Mouse (Mus musculus) cortical plate, adult 2 months (tissue): ENCODE data around the gene Ccl26. TPM values are rescaled to one million over a fixed set of nuclear protein-coding genes. Genes with fewer than 3 reads are reported as not detected.
"Not testable (repeated sequence)": the region's sequence is repeated elsewhere in the genome, so short reads cannot be mapped to it uniquely, and the experiment has no call there.

Source experiments
- H3K27ac ChIP-seq: fragments of 200-500 bp; 2 replicates; pipeline ENCODE4 v1.5.1; 2012; ENCODE audit warnings: low read length, control low read depth, inconsistent platforms; ENCODE audit not compliant: insufficient read depth
- H3K4me1 ChIP-seq: fragments of 200-500 bp; 2 replicates; pipeline ENCODE4 v1.6.1; 2011; ENCODE audit warnings: low read length; ENCODE audit not compliant: control insufficient read depth, insufficient read depth
- H3K4me3 ChIP-seq: fragments of 200-500 bp; 2 replicates; pipeline ENCODE4 v1.5.1; 2011; ENCODE audit warnings: mild to moderate bottlenecking, low read length, control low read depth; ENCODE audit not compliant: insufficient read depth
- CTCF ChIP-seq: fragments of 200-500 bp; IDR thresholded peaks from 2 replicates; pipeline ENCODE4 v1.5.1; 2011; ENCODE audit warnings: mild to moderate bottlenecking, control low read depth, low read length; ENCODE audit not compliant: insufficient read depth; ENCODE audit errors: extremely low read depth
- POLR2A ChIP-seq: fragments of 200-500 bp; IDR thresholded peaks from 2 replicates; pipeline ENCODE4 v1.6.1; 2011; ENCODE audit warnings: mild to moderate bottlenecking, low read length, control low read depth; ENCODE audit not compliant: insufficient read depth; ENCODE audit errors: extremely low read depth
- polyA plus RNA-seq: library from polyadenylated mRNA; depleted of rRNA; stranded (reverse); fragments of >200 nt; gene quantifications from 2 replicates; pipeline ENCODE4 v1.2.3, GENCODE M21; 2012; rRNA removed

Ccl26 gene
- not detected in 2 replicates for polyA plus RNA-seq

GRCm38 (mm10) chr5:135563469-135563868 is at the start of gene Ccl26:
Gene Ccl26, minus strand, starts transcription at chr5:135563569.
- Histone ChIP-seq H3K27ac (no peak within 1 kb of the TSS), H3K4me1 (no peaks in the 10 kb centered on the region), H3K4me3 (no peak within 1 kb of the TSS)
- TF ChIP-seq CTCF (no peak), POLR2A (no peak)

- Histone ChIP-seq H3K4me3 (no peak overlapping the region), H3K4me1 (no peaks in the 10 kb centered on the region), H3K27ac (no peak overlapping the region)
- TF ChIP-seq POLR2A: no peak
- TF ChIP-seq CTCF: no peak
These were observed 46.4 kb upstream of the Ccl26 start for GRCm38 (mm10) chr5:135609794-135610193.

- H3K4me3 ChIP-seq: no peak overlapping the region
- H3K4me1 ChIP-seq: no peaks in the 10 kb centered on the region
- no peak overlapping the region for H3K27ac ChIP-seq
- TF ChIP-seq POLR2A (no peak), CTCF (no peak)
These were observed 44.2 kb upstream of the Ccl26 start for GRCm38 (mm10) chr5:135607581-135607980.

- H3K27ac ChIP-seq, H3K4me1 ChIP-seq, H3K4me3 ChIP-seq: not testable (repeated sequence)
These were observed 43.3 kb upstream of the Ccl26 start for GRCm38 (mm10) chr5:135606717-135607116.

GRCm38 (mm10) chr5:135604643-135605042 is 41.3 kb upstream of the Ccl26 start:
- not testable (repeated sequence) for H3K4me3 ChIP-seq, H3K4me1 ChIP-seq, H3K27ac ChIP-seq

GRCm38 (mm10) chr5:135589996-135590784 is 26.8 kb upstream of the Ccl26 start:
- H3K4me3 ChIP-seq: no peak overlapping the region
- H3K27ac ChIP-seq: no peak overlapping the region
- TF ChIP-seq POLR2A: no peak
- no peak for TF ChIP-seq CTCF
- H3K4me1 ChIP-seq: no peaks in the 10 kb centered on the region

GRCm38 (mm10) chr5:135587764-135588163 is 24.4 kb upstream of the Ccl26 start:
- Histone ChIP-seq H3K4me1 (no peaks in the 10 kb centered on the region), H3K4me3 (no peak overlapping the region), H3K27ac (no peak overlapping the region)
- TF ChIP-seq CTCF (no peak), POLR2A (no peak)

- Histone ChIP-seq H3K4me1 (no peaks in the 10 kb centered on the region), H3K27ac (no peak overlapping the region), H3K4me3 (no peak overlapping the region)
- TF ChIP-seq POLR2A (no peak), CTCF (no peak)
These were observed 22.3 kb upstream of the Ccl26 start for GRCm38 (mm10) chr5:135585691-135586090.

GRCm38 (mm10) chr5:135582330-135582729 is 19.0 kb upstream of the Ccl26 start:
- Histone ChIP-seq H3K27ac (no peak overlapping the region), H3K4me3 (no peak overlapping the region), H3K4me1 (no peaks in the 10 kb centered on the region)
- TF ChIP-seq POLR2A (no peak), CTCF (no peak)

- Histone ChIP-seq H3K27ac (no peak overlapping the region), H3K4me1 (no peaks in the 10 kb centered on the region), H3K4me3 (no peak overlapping the region)
- TF ChIP-seq CTCF (no peak), POLR2A (no peak)
These were observed 16.0 kb upstream of the Ccl26 start for GRCm38 (mm10) chr5:135579331-135579751.

GRCm38 (mm10) chr5:135576055-135576454 is 12.7 kb upstream of the Ccl26 start:
- Histone ChIP-seq H3K4me1 (no peaks in the 10 kb centered on the region), H3K27ac (no peak overlapping the region), H3K4me3 (no peak overlapping the region)
- TF ChIP-seq CTCF (no peak), POLR2A (no peak)
